Mouse (Mus musculus): ENCODE measurements around the gene Lamb2. TPM values are rescaled to one million over a fixed set of nuclear protein-coding genes. Genes with fewer than 3 reads are reported as not detected.
A peak's percentile ranks its signal among the peaks of the same experiment; 100 is the strongest.

Lamb2 gene
- total and polyA plus RNA-seq, 2 experiments from 2014 or later, result 16.0 to 77.5 TPM

- no peak for DNase-seq (ENCODE audit: low spot score)
- Histone ChIP-seq H3K27me3 (ENCODE audit: insufficient read depth, low read length) (no peaks in the 10 kb centered on the region), H3K27ac (no peak overlapping the region), H3K4me3 (ENCODE audit: low read length) (no peak overlapping the region), H3K4me1 (ENCODE audit: insufficient read depth, low read length) (peaks cover 16% of the 10 kb centered on the region), H3K36me3 (ENCODE audit: insufficient read depth, low read length) (peaks cover 67% of the 10 kb centered on the region), H3K4me2 (ENCODE audit: low read depth, low read length) (no peak overlapping the region), H3K9me3 (ENCODE audit: low read length) (no peaks in the 10 kb centered on the region), H3K9ac (replicated peaks; ENCODE audit: low read length) (no peak overlapping the region)
- WGBS, result 96% methylated on average over 19 of the region's 19 CpGs
- no peak for TF ChIP-seq CTCF (IDR thresholded peaks at IDR 0.05; ENCODE audit: low read depth)
- no peak for ATAC-seq
Measured at GRCm38 (mm10) chr9:108494146-108494825, 14.8 kb downstream of the Lamb2 start.

- ATAC-seq (no peak), DNase-seq (ENCODE audit: low spot score) (no peak)
- H3K9me3 ChIP-seq (ENCODE audit: low read length), result no peaks in the 10 kb centered on the region
- H3K27ac ChIP-seq, result no peak overlapping the region
- H3K27me3 ChIP-seq (ENCODE audit: insufficient read depth, low read length), result no peaks in the 10 kb centered on the region
- H3K9ac ChIP-seq (replicated peaks; ENCODE audit: low read length), result no peak overlapping the region
- H3K4me2 ChIP-seq (ENCODE audit: low read depth, low read length), result no peak overlapping the region
- peaks cover 12% of the 10 kb centered on the region for H3K4me1 ChIP-seq (ENCODE audit: insufficient read depth, low read length)
- no peak overlapping the region for H3K4me3 ChIP-seq (ENCODE audit: low read length)
- WGBS, result 78% methylated on average over 10 of the region's 10 CpGs
- TF ChIP-seq CTCF (IDR thresholded peaks at IDR 0.05; ENCODE audit: low read depth), result no peak
- peaks cover 73% of the 10 kb centered on the region for H3K36me3 ChIP-seq (ENCODE audit: insufficient read depth, low read length)
Measured at GRCm38 (mm10) chr9:108494905-108495304, 15.4 kb downstream of the Lamb2 start.

GRCm38 (mm10) chr9:108499231-108499630 lies 19.7 kb downstream of the Lamb2 start:
- Histone ChIP-seq H3K27ac (no peak overlapping the region), H3K9me3 (ENCODE audit: low read length) (no peaks in the 10 kb centered on the region), H3K36me3 (ENCODE audit: insufficient read depth, low read length) (peaks cover 77% of the 10 kb centered on the region), H3K9ac (replicated peaks; ENCODE audit: low read length) (no peak overlapping the region), H3K27me3 (ENCODE audit: insufficient read depth, low read length) (no peaks in the 10 kb centered on the region), H3K4me3 (ENCODE audit: low read length) (no peak overlapping the region), H3K4me1 (ENCODE audit: insufficient read depth, low read length) (no peaks in the 10 kb centered on the region), H3K4me2 (ENCODE audit: low read depth, low read length) (no peak overlapping the region)
- ATAC-seq, result no peak
- WGBS, result 94% methylated on average over 7 of the region's 7 CpGs
- DNase-seq (ENCODE audit: low spot score), result no peak
- TF ChIP-seq CTCF (IDR thresholded peaks at IDR 0.05; ENCODE audit: low read depth), result no peak

- Histone ChIP-seq H3K27me3 (ENCODE audit: insufficient read depth, low read length) (no peaks in the 10 kb centered on the region), H3K4me1 (ENCODE audit: insufficient read depth, low read length) (no peaks in the 10 kb centered on the region), H3K27ac (no peak overlapping the region), H3K9ac (replicated peaks; ENCODE audit: low read length) (no peak overlapping the region), H3K36me3 (ENCODE audit: insufficient read depth, low read length) (peaks cover 70% of the 10 kb centered on the region), H3K4me3 (ENCODE audit: low read length) (no peak overlapping the region), H3K4me2 (ENCODE audit: low read depth, low read length) (no peak overlapping the region), H3K9me3 (ENCODE audit: low read length) (no peaks in the 10 kb centered on the region)
- DNase-seq (ENCODE audit: low spot score), result no peak
- TF ChIP-seq CTCF (IDR thresholded peaks at IDR 0.05; ENCODE audit: low read depth), result no peak
- WGBS, result 93% methylated on average over 15 of the region's 15 CpGs
- no peak for ATAC-seq
Measured at GRCm38 (mm10) chr9:108499943-108500342, 20.4 kb downstream of the Lamb2 start.

- Histone ChIP-seq H3K4me2 (ENCODE audit: low read depth, low read length) (peak overlapping the region; percentile 87), H3K9ac (replicated peaks; ENCODE audit: low read length) (no peak overlapping the region), H3K27me3 (ENCODE audit: insufficient read depth, low read length) (no peaks in the 10 kb centered on the region), H3K4me1 (ENCODE audit: insufficient read depth, low read length) (peaks cover 11% of the 10 kb centered on the region; the same call in 1 of the 2 replicates), H3K27ac (0 out of 2 replicates have a peak overlapping the region, but pooled peaks have one; percentile 68), H3K36me3 (ENCODE audit: insufficient read depth, low read length) (peaks cover 22% of the 10 kb centered on the region; the same call in 1 of the 2 replicates), H3K9me3 (ENCODE audit: low read length) (no peaks in the 10 kb centered on the region), H3K4me3 (ENCODE audit: low read length) (peak overlapping the region; percentile 71; the same call in 1 of the 2 replicates)
- 85% methylated on average over 7 of the region's 7 CpGs for WGBS
- TF ChIP-seq CTCF (IDR thresholded peaks at IDR 0.05; ENCODE audit: low read depth), result no peak
- DNase-seq (ENCODE audit: low spot score) (no peak), ATAC-seq (no peak)
Measured at GRCm38 (mm10) chr9:108506901-108507300, 27.4 kb downstream of the Lamb2 start.

GRCm38 (mm10) chr9:108507619-108508434 lies 28.3 kb downstream of the Lamb2 start, which contains the start of gene Qars:
Gene Qars (plus strand): TSS chr9:108507706.
- TF ChIP-seq CTCF (IDR thresholded peaks at IDR 0.05; ENCODE audit: low read depth), result no peak

More at GRCm38 (mm10) chr9:108507619-108508434, 28.3 kb downstream of the Lamb2 start, which contains the start of gene Qars:
- H3K4me3 ChIP-seq (ENCODE audit: low read length), result peak within 1 kb of the TSS; percentile 71
- peaks cover 11% of the 10 kb centered on the region; the same call in 1 of the 2 replicates for H3K4me1 ChIP-seq (ENCODE audit: insufficient read depth, low read length)
- under 1% methylated on average over 37 of the region's 37 CpGs for WGBS
- DNase-seq (ENCODE audit: low spot score), result peak; percentile 97
- H3K27me3 ChIP-seq (ENCODE audit: insufficient read depth, low read length), result no peaks in the 10 kb centered on the region
- peak within 1 kb of the TSS; percentile 87 for H3K4me2 ChIP-seq (ENCODE audit: low read depth, low read length)
- H3K27ac ChIP-seq, result peak within 1 kb of the TSS; percentile 68
- ATAC-seq, result peak; percentile 98
- peak within 1 kb of the TSS; percentile 67 for H3K9ac ChIP-seq (replicated peaks; ENCODE audit: low read length)
- H3K36me3 ChIP-seq (ENCODE audit: insufficient read depth, low read length), result peaks cover 32% of the 10 kb centered on the region; the same call in 1 of the 2 replicates
- no peaks in the 10 kb centered on the region for H3K9me3 ChIP-seq (ENCODE audit: low read length)
